Mouse (Mus musculus) lung, adult 2 months (tissue): ENCODE results near the gene Kidins220. TPM values are rescaled to one million over a fixed set of nuclear protein-coding genes. Genes with fewer than 3 reads are reported as not detected.

Source experiments
- DNase-seq: peaks from one replicate; pipeline ENCODE4 v3.0.0; 2022
- H3K4me1 ChIP-seq: fragments of 200-500 bp; 2 replicates; pipeline ENCODE4 v1.6.1; 2011; ENCODE audit warnings: low read length; ENCODE audit not compliant: control insufficient read depth, insufficient read depth
- H3K4me3 ChIP-seq: fragments of 200-500 bp; replicated peaks from 2 replicates; pipeline ENCODE3; 2011; ENCODE audit warnings: low read depth, mild to moderate bottlenecking, control low read depth, low read length; ENCODE audit errors: extremely low read depth
- CTCF ChIP-seq: fragments of 200-500 bp; IDR thresholded peaks from 2 replicates; pipeline ENCODE4 v1.5.1; 2011; ENCODE audit warnings: mild to moderate bottlenecking, low read length, control low read depth; ENCODE audit not compliant: insufficient read depth
- POLR2A ChIP-seq: fragments of 200-500 bp; IDR thresholded peaks from 2 replicates; pipeline ENCODE4 v1.6.1; 2011; ENCODE audit warnings: low read depth, mild to moderate bottlenecking, control low read depth, low read length, borderline replicate concordance; ENCODE audit errors: extremely low read depth
- WGBS: fragments of 180-500 bp; shearing (Covaris S2); methylation state at CpG from one replicate; pipeline ENCODE4 v1.1.7; 2018; 5-methylcytosine and 5-hydroxymethylcytosine counted together
- polyA plus RNA-seq: library from polyadenylated mRNA; depleted of rRNA; stranded (reverse); fragments of >200 nt; gene quantifications from 2 replicates; pipeline ENCODE4 v1.2.3, GENCODE M21; 2012; rRNA removed

Gene Kidins220
- polyA plus RNA-seq, result 37.8 and 56.5 TPM in 2 replicates

DNA sequence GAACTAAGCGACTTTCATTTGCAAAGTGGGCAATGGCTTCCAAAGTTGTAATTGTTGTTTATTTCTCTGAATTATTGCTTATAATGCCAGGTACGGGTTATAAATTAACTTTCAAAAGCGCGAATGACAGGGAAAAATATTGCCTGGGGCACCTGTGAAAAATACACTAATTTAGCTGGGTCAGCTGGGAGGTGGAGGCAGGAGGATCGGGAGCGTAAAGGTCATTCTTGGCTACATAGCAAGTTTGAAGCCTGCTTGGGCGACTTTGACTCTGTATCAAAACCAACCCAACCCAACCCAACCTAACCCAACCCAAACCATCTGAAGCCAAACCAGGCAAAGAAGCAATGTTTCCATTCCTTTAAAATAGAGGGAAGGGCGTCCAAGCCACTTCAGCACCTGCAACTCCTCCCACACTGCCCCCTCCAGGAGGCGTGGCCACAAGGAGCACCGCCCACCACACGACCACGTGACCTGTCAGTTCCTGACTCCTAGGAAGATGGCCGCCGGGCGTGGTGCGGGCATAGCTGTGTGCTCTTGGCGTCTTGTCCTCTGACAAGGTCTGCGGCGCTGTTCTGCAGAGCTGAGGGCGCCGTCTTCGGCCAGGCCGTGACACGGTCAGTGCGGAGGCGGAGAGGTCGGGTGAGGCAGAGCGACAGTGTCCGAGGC lies at the start of gene Kidins220:
Gene Kidins220 (plus strand): TSS at position 480 of the 669 bp plus-strand sequence.
- peak; percentile 95 for DNase-seq
- 14% methylated on average over 28 of the region's 29 CpGs for WGBS
- H3K4me1 ChIP-seq, result peaks cover 7% of the 10 kb centered on the region; the same call in 1 of the 2 replicates
- peak within 1 kb of the TSS; percentile 94 for H3K4me3 ChIP-seq
- no peak for TF ChIP-seq CTCF
- peak; percentile 97; the same call in 1 of the 2 replicates for TF ChIP-seq POLR2A

DNA sequence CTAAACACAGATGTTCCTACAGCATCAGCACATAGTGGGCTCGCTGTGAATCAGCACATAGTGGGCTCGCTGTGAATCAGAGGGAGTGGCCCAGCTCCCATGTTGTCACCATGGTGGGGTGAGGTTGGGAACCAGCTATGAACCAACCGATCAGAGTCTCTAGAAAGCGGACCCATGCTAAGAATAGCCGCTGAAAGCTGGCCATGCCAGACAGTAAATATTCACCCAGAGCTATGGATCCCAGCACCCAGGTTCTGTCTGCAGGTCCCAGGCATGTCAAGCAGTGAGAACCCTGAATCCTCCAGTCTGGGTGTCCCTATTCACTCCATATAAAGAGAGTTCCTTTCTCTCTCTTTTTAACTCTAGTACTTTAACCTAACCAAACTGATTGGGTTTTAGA lies 49.4 kb upstream of the Kidins220 start:
- 90% methylated on average over 5 of the region's 5 CpGs for WGBS
- TF ChIP-seq CTCF (no peak), POLR2A (no peak)

DNA sequence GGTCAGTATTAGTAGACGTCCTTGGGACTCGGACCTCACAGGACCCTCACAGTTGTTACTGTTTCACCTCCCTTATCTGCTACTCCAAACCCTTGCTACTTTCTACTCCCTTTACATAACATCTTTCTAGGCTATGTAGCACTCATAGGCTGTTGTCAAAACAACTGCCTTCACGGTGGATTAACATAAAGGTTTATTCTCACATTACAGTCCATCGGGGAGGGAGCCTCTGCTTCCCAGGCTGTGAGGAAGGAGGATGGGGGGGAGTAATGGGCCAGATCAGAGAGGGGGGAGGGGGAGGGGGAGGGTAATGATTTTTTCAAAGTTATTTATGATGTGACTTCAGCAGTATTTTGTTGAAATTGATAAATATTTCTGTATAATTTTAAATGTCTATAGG lies 49.0 kb upstream of the Kidins220 start:
- TF ChIP-seq CTCF, result no peak
- no peak for TF ChIP-seq POLR2A
- WGBS, result 70% methylated on average over 4 of the region's 4 CpGs
- Histone ChIP-seq H3K4me3 (no peak overlapping the region), H3K4me1 (no peaks in the 10 kb centered on the region; the same call in 1 of the 2 replicates)
- no peak for DNase-seq

More for the DNA sequence above, 49.4 kb upstream of the Kidins220 start:
- H3K4me3 ChIP-seq, result no peak overlapping the region
- DNase-seq, result no peak
- H3K4me1 ChIP-seq, result no peaks in the 10 kb centered on the region; the same call in 1 of the 2 replicates

DNA sequence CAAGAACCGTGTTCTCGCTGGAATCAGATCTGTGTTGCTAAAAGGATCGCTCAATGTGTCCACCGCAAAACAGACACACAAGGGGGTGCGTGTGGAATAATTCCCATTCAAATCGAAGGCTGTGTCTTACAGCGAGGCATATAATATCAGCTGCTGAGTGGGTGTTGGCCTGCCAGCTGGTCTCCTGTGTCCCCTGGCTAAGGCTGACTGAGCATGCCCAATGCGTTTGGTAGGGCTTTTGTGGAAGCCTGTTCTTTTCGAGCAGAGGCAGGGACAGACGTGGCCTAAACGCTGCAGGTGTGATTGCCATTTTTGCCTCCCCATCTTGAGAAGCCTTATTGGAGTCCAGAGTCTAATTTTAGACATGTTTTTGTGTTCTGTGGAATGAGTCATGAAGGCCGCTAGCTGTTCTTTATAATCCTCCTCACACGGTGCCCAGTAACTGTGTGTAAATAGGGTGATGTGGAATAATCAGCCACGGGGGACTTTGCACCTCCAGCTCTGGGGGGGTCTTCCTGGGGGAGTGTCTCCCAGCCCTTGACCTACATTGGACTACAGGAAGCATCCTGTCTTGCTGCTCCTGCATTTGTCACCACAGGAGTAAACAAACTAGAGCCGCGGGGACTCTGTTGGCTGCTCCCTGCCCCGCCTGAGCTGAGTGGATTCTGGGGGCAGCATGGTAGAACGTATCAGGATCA lies 46.5 kb upstream of the Kidins220 start:
- no peaks in the 10 kb centered on the region; the same call in 1 of the 2 replicates for H3K4me1 ChIP-seq
- no peak overlapping the region for H3K4me3 ChIP-seq
- DNase-seq, result no peak
- WGBS, result 63% methylated on average over 18 of the region's 18 CpGs
- TF ChIP-seq CTCF, result no peak
- no peak for TF ChIP-seq POLR2A

DNA sequence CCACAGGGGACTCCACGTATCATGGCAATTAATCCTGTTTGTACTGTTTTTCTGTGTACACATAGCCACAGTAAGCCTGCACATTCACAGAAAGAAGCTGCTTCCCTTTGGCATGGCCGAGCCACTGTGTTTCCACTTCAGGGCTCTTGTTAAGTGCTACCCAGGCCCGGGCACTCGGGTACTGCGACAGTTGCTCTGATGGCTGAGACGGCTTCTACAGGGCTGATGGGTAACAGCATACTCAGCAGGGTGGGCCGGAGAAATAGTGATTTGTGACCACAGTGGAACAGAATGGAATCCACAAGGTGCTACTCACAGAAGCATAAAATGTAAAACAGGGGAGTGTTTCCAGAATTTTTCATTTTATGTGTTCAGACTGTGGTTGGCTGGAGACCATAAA lies 45.7 kb upstream of the Kidins220 start:
- no peak overlapping the region for H3K4me3 ChIP-seq
- H3K4me1 ChIP-seq, result no peaks in the 10 kb centered on the region
- no peak for DNase-seq
- no peak for TF ChIP-seq CTCF
- no peak for TF ChIP-seq POLR2A
- WGBS, result 77% methylated on average over 7 of the region's 7 CpGs

DNA sequence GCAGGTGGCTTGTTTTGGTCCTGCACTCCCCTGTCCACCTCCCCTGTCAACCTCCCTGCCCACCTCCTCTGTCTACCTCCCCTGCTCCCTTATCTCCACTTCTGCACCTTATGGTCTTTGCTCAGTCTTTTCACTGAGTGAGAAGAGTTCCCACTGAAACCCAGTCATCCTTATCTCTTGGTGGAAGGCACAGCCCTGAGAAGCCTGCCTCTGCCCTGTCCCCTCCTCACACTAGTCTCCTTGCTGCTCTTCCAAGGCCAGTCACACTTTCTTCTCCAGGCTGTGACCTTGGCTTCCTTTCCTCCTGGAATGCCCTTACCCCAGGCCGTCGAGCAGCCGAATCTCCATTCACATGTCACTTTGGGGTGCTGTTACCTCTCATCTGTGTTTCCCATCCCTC lies 44.0 kb upstream of the Kidins220 start:
- no peak overlapping the region for H3K4me3 ChIP-seq
- DNase-seq, result no peak
- TF ChIP-seq CTCF (no peak), POLR2A (no peak)

DNA sequence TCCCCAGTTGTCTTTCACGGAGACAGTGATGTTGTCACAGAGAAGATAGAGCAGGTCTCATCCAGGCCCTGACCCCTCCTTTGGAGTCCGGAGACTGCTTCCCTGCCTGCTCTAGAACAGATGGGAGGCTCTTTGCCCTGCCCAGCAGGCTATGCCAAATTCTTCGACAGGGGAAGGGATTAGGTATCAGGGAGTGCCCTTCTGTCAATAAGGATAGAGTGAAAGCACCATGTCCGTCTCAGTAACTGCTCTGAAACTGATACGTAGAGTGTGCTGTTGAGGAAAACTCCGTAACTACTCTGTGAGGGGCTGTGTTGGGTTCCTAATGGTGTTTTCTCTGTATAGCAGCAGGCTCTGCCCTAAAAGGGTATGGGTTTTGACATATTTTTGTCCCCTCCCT lies 42.6 kb upstream of the Kidins220 start:
- 76% methylated on average over 6 of the region's 6 CpGs for WGBS
- TF ChIP-seq POLR2A, result no peak
- no peak for TF ChIP-seq CTCF
- H3K4me3 ChIP-seq, result no peak overlapping the region
- DNase-seq, result no peak
- no peaks in the 10 kb centered on the region for H3K4me1 ChIP-seq

More for the DNA sequence above, 44.0 kb upstream of the Kidins220 start:
- WGBS, result 60% methylated on average over 3 of the region's 3 CpGs
- no peaks in the 10 kb centered on the region for H3K4me1 ChIP-seq

DNA sequence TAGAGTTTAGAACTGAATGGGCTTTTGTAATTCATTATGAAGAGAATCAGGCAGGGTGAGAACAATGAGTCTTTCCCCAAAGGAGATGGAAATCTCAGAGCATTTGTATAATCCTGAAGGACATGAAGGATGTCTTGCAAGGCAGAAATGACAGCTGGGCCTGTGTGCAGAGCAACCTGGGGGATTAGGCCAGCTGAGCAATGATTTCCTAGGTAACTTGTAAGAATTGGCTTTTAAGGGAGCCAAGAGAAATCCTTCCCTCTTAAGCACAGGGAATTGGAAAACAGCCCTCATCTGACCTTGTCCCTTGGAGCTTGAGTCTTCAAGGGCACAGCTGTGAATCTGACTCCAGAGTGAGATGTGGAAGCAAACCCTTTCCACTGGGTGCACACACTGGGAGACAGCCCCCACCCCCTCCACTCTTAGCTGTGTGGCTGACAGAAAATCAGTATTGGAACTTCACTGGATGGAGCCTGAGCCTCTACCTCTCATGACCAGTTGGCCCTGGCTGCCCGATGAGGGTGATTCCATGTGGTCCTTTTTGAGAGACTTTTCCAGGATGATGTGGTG lies 41.4 kb upstream of the Kidins220 start:
- TF ChIP-seq POLR2A (no peak), CTCF (no peak)
- no peak overlapping the region for H3K4me3 ChIP-seq
- WGBS, result 86% methylated on average over 1 of the region's 1 CpGs
- H3K4me1 ChIP-seq, result no peaks in the 10 kb centered on the region
- DNase-seq, result no peak

DNA sequence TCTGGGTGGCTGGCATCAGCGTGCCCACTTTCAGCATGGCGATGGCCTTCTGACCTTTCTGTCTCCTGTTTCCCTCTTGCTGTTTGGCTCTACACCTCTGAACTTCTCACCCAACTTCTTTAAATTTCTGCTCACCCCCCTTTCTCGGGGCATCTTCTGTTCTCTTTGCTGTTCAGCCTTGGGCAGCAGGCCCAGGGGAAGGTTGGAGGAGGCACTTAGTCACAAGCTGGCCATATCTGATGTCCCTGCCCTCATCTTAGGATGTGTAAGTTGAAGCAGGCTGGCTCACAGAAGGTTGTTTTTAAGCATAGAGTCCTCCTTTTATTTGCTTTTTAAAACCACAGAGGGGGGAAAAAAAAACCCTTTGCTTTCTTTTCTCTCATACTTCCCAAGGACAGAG lies 40.7 kb upstream of the Kidins220 start:
- DNase-seq, result no peak
- no peak overlapping the region for H3K4me3 ChIP-seq
- no peak for TF ChIP-seq POLR2A
- 78% methylated on average over 3 of the region's 3 CpGs for WGBS
- H3K4me1 ChIP-seq, result no peaks in the 10 kb centered on the region

DNA sequence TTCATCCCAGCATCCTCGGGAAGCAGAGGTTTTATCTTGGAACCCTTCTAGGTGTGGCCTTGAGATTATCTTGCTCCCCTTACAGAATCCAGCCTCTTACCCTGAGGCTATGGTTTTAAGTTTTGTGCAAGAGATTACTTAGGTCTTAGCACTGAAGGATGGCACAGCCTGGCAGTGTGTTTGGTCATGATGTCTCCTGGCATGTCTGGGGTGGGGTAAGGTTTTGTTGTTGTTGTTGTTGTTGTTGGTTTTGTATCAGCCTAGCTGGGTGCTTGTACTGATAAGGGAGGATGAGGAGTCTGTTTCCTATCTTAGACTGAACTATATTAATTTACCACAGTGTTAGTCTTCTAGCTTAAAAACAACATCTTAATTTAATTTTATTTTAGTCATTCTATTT lies 38.4 kb upstream of the Kidins220 start:
- no peaks in the 10 kb centered on the region for H3K4me1 ChIP-seq
- DNase-seq, result no peak
- TF ChIP-seq POLR2A (no peak), CTCF (no peak)
- 54% methylated on average over 1 of the region's 1 CpGs for WGBS
- no peak overlapping the region for H3K4me3 ChIP-seq
